Mouse (Mus musculus): ENCODE data around the gene Kdm4b. TPM values are rescaled to one million over a fixed set of nuclear protein-coding genes. Genes with fewer than 3 reads are reported as not detected.

The Kdm4b gene
- polyA plus RNA-seq, 1 experiment from 2014 or later = 26.1 TPM

GRCm38 (mm10) chr17:56400221-56400620 is 74.4 kb downstream of the Kdm4b start:
- no peaks in the 10 kb centered on the region for H3K9me3 ChIP-seq (replicated peaks)
- no peak overlapping the region for H3K4me3 ChIP-seq
- no peaks in the 10 kb centered on the region for H3K27me3 ChIP-seq
- H3K4me2 ChIP-seq = no peak overlapping the region
- H3K9ac ChIP-seq = no peak overlapping the region
- WGBS = 80% methylated on average over 3 of the region's 3 CpGs
- H3K4me1 ChIP-seq (replicated peaks) = no peaks in the 10 kb centered on the region; the same call in 1 of the 2 replicates
- H3K36me3 ChIP-seq = peaks cover 69% of the 10 kb centered on the region
- no peak overlapping the region for H3K27ac ChIP-seq
- ATAC-seq (replicated peaks; ENCODE audit: insufficient number of reproducible peaks, insufficient read depth, low FRiP score, low read depth) = no peak

DNA sequence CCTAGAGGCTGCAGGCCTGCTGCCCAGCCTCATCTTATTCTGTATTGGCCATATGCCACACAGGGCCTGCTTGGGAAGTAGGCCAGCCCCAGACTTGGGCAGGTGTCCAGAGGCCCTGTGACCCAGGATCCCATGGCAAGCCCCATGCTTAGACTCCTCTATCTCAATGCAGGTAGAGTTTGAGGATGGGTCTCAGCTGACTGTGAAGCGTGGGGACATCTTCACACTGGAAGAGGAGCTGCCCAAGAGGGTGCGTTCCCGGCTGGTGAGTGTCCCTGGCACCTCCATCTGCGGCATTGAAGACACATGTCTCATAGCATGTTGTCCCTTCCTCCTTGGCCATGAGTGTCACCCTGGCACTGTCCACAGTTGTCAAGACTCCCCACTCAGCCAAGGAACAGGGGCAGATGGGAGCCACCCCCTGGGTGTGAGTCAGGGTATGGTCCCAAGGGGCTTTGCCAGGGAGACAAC is 75.2 kb downstream of the Kdm4b start:
- Histone ChIP-seq H3K4me3 (no peak overlapping the region), H3K9me3 (replicated peaks) (no peaks in the 10 kb centered on the region), H3K36me3 (peaks cover 60% of the 10 kb centered on the region), H3K27me3 (no peaks in the 10 kb centered on the region), H3K4me1 (replicated peaks) (no peaks in the 10 kb centered on the region; the same call in 1 of the 2 replicates), H3K4me2 (no peak overlapping the region), H3K27ac (no peak overlapping the region), H3K9ac (no peak overlapping the region)
- WGBS = 94% methylated on average over 4 of the region's 4 CpGs
- ATAC-seq (replicated peaks; ENCODE audit: insufficient number of reproducible peaks, insufficient read depth, low FRiP score, low read depth) = 0 out of 2 replicates have a peak, but pooled peaks have one; percentile 5

- H3K36me3 ChIP-seq = peaks cover 21% of the 10 kb centered on the region
- peaks cover 34% of the 10 kb centered on the region for H3K4me1 ChIP-seq (replicated peaks)
- H3K9ac ChIP-seq = no peak overlapping the region
- no peak overlapping the region for H3K4me2 ChIP-seq
- no peaks in the 10 kb centered on the region for H3K27me3 ChIP-seq
- no peak for ATAC-seq (replicated peaks; ENCODE audit: insufficient number of reproducible peaks, insufficient read depth, low FRiP score, low read depth)
- no peak overlapping the region for H3K4me3 ChIP-seq
- WGBS = 88% methylated on average over 3 of the region's 3 CpGs
- no peak overlapping the region for H3K27ac ChIP-seq
- H3K9me3 ChIP-seq (replicated peaks) = no peaks in the 10 kb centered on the region
Observed at GRCm38 (mm10) chr17:56405341-56405740, 79.5 kb downstream of the Kdm4b start.

GRCm38 (mm10) chr17:56405856-56406840 is 80.3 kb downstream of the Kdm4b start:
- WGBS = 73% methylated on average over 14 of the region's 14 CpGs
- Histone ChIP-seq H3K9ac (no peak overlapping the region), H3K27me3 (no peaks in the 10 kb centered on the region), H3K4me1 (replicated peaks) (peaks cover 34% of the 10 kb centered on the region), H3K4me2 (no peak overlapping the region), H3K27ac (no peak overlapping the region), H3K4me3 (no peak overlapping the region), H3K9me3 (replicated peaks) (no peaks in the 10 kb centered on the region), H3K36me3 (peaks cover 20% of the 10 kb centered on the region)
- no peak for ATAC-seq (replicated peaks; ENCODE audit: insufficient number of reproducible peaks, insufficient read depth, low FRiP score, low read depth)

- Histone ChIP-seq H3K4me2 (no peak overlapping the region), H3K27ac (no peak overlapping the region), H3K4me3 (no peak overlapping the region), H3K27me3 (no peaks in the 10 kb centered on the region), H3K36me3 (peaks cover 20% of the 10 kb centered on the region), H3K9me3 (replicated peaks) (no peaks in the 10 kb centered on the region), H3K9ac (no peak overlapping the region; the same call in 1 of the 2 replicates), H3K4me1 (replicated peaks) (peaks cover 34% of the 10 kb centered on the region)
- no peak for ATAC-seq (replicated peaks; ENCODE audit: insufficient number of reproducible peaks, insufficient read depth, low FRiP score, low read depth)
- 43% methylated on average over 4 of the region's 4 CpGs for WGBS
Observed at GRCm38 (mm10) chr17:56406878-56407277, 81.0 kb downstream of the Kdm4b start.

- no peak for ATAC-seq (replicated peaks; ENCODE audit: insufficient number of reproducible peaks, insufficient read depth, low FRiP score, low read depth)
- H3K9ac ChIP-seq = peak overlapping the region; percentile 27; the same call in 1 of the 2 replicates
- no peaks in the 10 kb centered on the region for H3K27me3 ChIP-seq
- no peaks in the 10 kb centered on the region for H3K9me3 ChIP-seq (replicated peaks)
- H3K4me1 ChIP-seq (replicated peaks) = peaks cover 34% of the 10 kb centered on the region
- no peak overlapping the region for H3K4me3 ChIP-seq
- H3K27ac ChIP-seq = peak overlapping the region; percentile 26; the same call in 1 of the 2 replicates
- H3K4me2 ChIP-seq = no peak overlapping the region
- peaks cover 20% of the 10 kb centered on the region for H3K36me3 ChIP-seq
- WGBS = 24% methylated on average over 8 of the region's 8 CpGs
Observed at GRCm38 (mm10) chr17:56407379-56407778, 81.5 kb downstream of the Kdm4b start.

- H3K27ac ChIP-seq = no peak overlapping the region
- WGBS = 31% methylated on average over 13 of the region's 13 CpGs
- peaks cover 31% of the 10 kb centered on the region for H3K36me3 ChIP-seq
Observed at GRCm38 (mm10) chr17:56408965-56409625, 83.2 kb downstream of the Kdm4b start.

GRCm38 (mm10) chr17:56409759-56410158 is 83.9 kb downstream of the Kdm4b start:
- ATAC-seq (replicated peaks; ENCODE audit: insufficient number of reproducible peaks, insufficient read depth, low FRiP score, low read depth) = no peak
- Histone ChIP-seq H3K36me3 (peaks cover 37% of the 10 kb centered on the region), H3K27ac (no peak overlapping the region), H3K4me2 (no peak overlapping the region), H3K27me3 (no peaks in the 10 kb centered on the region), H3K4me1 (replicated peaks) (peaks cover 34% of the 10 kb centered on the region), H3K9ac (0 out of 2 replicates have a peak overlapping the region, but pooled peaks have one; percentile 4), H3K4me3 (no peak overlapping the region), H3K9me3 (replicated peaks) (no peaks in the 10 kb centered on the region)
- 35% methylated on average over 8 of the region's 8 CpGs for WGBS

More at GRCm38 (mm10) chr17:56408965-56409625, 83.2 kb downstream of the Kdm4b start:
- Histone ChIP-seq H3K9me3 (replicated peaks) (no peaks in the 10 kb centered on the region), H3K27me3 (no peaks in the 10 kb centered on the region), H3K4me3 (no peak overlapping the region), H3K9ac (no peak overlapping the region), H3K4me1 (replicated peaks) (peaks cover 34% of the 10 kb centered on the region), H3K4me2 (no peak overlapping the region)
- no peak for ATAC-seq (replicated peaks; ENCODE audit: insufficient number of reproducible peaks, insufficient read depth, low FRiP score, low read depth)

GRCm38 (mm10) chr17:56411437-56411836 is 85.6 kb downstream of the Kdm4b start:
- ATAC-seq (replicated peaks; ENCODE audit: insufficient number of reproducible peaks, insufficient read depth, low FRiP score, low read depth) = no peak
- Histone ChIP-seq H3K9ac (no peak overlapping the region), H3K36me3 (peaks cover 54% of the 10 kb centered on the region), H3K9me3 (replicated peaks) (no peaks in the 10 kb centered on the region), H3K27ac (no peak overlapping the region), H3K4me1 (replicated peaks) (peaks cover 32% of the 10 kb centered on the region), H3K4me2 (no peak overlapping the region), H3K4me3 (no peak overlapping the region), H3K27me3 (no peaks in the 10 kb centered on the region)
- WGBS = 93% methylated on average over 7 of the region's 7 CpGs

GRCm38 (mm10) chr17:56413113-56413512 is 87.3 kb downstream of the Kdm4b start:
- Histone ChIP-seq H3K27ac (no peak overlapping the region), H3K4me2 (no peak overlapping the region), H3K27me3 (no peaks in the 10 kb centered on the region), H3K9me3 (replicated peaks) (no peaks in the 10 kb centered on the region), H3K9ac (no peak overlapping the region), H3K4me3 (no peak overlapping the region), H3K36me3 (peaks cover 66% of the 10 kb centered on the region), H3K4me1 (replicated peaks) (peaks cover 16% of the 10 kb centered on the region)
- ATAC-seq (replicated peaks; ENCODE audit: insufficient number of reproducible peaks, insufficient read depth, low FRiP score, low read depth) = no peak
- 81% methylated on average over 13 of the region's 13 CpGs for WGBS

GRCm38 (mm10) chr17:56414785-56415184 is 88.9 kb downstream of the Kdm4b start:
- Histone ChIP-seq H3K9ac (no peak overlapping the region), H3K27me3 (no peaks in the 10 kb centered on the region), H3K9me3 (replicated peaks) (no peaks in the 10 kb centered on the region), H3K27ac (no peak overlapping the region), H3K36me3 (peaks cover 83% of the 10 kb centered on the region), H3K4me1 (replicated peaks) (peaks cover 2% of the 10 kb centered on the region), H3K4me3 (no peak overlapping the region), H3K4me2 (no peak overlapping the region)
- WGBS = 94% methylated on average over 9 of the region's 9 CpGs
- no peak for ATAC-seq (replicated peaks; ENCODE audit: insufficient number of reproducible peaks, insufficient read depth, low FRiP score, low read depth)

All from heart, embryonic 15.5 days (tissue).